Mouse (Mus musculus) A20 (cell line): ENCODE data around the gene Kif18b.
A peak's percentile ranks its signal among the peaks of the same experiment; 100 is the strongest.

Experiments used
- DNase-seq: peaks from one replicate; pipeline ENCODE4 v3.0.0-alpha.2; 2011; ENCODE audit warnings: low read depth, low spot score

Kif18b gene

DNA sequence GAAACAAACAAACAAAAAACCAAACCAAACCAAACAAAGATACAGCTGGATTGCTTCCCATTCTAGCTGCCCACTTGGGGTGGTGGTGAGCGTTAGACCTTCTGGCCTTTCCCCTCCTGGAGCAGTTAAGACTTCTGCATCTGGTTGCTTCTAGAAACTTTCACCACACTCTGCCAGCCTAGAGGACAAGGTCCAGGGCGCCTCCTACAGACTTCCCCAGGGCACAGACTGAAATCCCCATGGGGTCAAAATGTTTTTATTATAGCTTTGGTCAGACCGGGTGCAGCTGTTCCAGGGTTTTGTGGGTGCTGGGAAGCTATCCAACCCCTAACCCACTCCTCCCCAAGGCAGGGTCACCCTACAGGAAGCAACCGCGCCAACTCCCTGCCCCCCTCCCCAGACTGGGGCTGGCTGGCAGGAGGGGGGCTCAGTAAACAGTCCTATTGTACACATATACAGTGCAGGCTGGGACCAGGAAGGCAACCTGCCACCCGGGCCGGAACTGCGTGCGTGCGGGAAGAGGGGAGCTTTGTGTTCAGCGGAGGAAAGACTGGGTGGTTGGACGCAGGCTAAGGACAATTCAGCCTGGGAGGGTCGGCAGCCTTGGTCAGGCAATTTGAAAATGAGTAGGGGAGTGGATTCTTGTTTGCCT, 14.2 kb upstream of the Kif18b start:
- no peak for DNase-seq

DNA sequence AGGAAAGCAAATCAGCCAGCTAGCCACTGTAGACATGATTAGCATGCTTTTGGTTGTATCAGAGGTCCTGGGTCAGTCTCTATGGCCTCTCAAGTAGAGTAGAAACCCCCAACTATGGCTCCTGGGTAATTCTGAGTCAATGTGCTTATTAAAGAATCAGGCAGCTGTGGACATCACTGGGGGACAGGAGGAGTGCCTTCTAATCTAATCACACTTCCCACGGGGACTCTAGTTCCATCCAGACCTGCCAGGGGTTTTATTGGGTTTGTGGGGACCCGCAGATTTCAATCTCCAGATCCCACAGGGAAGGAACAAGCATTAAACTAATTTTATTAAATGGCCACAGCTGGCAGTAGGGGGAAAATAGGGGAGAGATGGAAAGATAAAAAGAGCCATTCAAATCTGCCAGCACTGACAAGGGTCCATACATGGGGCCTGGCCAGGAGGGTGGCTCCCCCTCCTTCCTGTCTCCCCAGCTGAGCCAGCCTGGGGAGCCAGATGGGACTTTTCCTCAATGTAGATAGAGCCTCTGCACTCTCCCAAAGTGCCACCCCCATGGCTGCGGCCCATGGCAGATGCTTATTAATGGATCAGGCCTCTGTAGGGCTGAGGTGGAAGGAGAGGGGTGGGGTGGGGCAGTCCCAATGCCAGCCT, 12.7 kb upstream of the Kif18b start:
- DNase-seq = no peak

DNA sequence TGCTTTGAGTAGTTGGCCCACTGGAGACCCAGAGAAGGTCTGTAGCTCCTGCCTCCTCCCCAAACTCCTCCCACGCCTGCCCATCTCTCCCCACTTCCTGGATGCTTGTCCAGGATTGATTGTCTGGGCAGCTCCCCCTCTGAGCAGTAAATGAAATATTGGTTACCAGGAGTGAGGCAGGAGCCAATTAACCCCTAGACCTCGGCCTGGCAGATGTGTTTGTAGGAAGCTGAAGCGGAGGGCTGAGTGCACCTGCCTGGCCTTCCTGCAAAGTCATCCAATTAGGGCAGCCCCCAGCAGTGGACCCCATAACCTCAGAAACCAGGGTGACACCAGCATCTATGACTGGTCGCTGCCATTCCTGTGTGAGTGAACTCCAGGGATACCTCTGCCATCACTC, 11.3 kb upstream of the Kif18b start:
- no peak for DNase-seq

DNA sequence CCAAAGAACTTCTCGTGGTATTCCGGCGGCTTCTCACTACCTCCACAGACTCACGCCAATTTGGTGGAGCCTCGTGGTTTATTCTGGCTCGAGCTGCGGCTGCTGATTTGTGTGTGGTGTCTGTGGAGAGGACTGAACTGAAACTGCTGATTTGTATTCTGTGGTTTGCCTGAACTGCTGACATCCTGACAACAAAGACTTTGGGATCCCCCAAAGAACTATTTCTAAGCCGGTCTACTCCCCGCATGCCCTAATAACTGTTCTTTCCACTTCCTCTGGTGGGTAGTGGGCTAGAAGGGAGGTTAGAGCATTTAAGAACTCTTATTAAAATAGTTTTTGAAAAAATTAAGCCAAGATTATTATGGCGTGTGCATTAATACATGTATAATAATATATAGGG, 5.7 kb upstream of the Kif18b start:
- DNase-seq = no peak

DNA sequence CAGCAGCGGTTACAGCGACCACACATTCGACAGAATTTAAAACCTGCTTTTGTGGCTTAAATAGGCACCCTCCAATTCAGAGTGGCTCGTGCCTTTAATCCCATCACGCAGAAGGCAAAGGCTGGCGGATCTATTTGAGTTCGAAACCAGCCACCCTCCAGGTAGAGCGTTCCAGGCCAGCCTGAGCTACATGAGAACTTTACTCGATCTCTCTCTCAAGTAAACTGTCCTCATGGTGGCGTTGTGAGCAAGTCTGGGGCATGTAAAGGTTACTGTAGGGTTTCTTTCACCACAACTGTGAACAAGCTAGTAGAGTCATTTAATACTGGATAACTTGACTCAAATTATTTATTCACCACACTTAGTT, 410 bp upstream of the Kif18b start:
- peak; percentile 91 for DNase-seq

DNA sequence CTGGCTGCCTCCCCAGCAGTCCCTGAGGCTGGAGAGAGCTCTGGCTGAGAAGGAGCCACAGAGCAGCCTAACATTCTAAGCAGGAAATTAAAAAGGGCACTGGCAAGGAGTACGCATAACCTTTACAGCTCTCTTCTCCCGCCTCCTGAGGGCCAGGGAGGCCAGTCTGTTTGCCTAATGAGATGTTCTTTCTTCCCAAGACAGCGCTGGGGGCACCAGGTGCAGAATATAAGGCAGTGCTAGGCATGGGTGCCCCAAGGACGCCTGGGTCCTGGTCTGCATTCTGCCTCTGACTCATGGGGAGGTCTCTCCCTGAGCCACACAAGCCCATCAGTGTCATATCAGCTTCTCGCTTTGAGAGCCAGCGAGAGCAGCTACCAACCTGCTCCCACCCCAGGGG, 3.4 kb downstream of the Kif18b start:
- DNase-seq = no peak

DNA sequence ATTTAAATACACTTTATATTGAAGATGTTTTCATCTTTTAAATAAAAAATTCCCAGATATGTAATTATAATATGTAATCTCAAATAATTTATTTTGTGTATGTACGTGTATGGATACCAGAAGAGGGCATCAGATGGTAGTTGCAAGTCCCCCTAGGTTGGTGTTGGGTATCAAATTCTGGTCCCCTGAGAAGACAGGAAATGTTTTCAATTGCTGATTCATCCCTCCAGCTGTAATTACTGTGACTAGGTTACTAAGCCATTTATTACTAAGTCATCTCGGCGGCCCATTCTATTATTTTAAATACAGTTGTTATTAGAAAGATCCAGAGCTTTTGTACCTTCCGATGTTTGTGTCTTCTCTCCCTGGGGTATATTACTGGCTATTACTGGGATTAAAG, 6.8 kb downstream of the Kif18b start:
- no peak for DNase-seq

DNA sequence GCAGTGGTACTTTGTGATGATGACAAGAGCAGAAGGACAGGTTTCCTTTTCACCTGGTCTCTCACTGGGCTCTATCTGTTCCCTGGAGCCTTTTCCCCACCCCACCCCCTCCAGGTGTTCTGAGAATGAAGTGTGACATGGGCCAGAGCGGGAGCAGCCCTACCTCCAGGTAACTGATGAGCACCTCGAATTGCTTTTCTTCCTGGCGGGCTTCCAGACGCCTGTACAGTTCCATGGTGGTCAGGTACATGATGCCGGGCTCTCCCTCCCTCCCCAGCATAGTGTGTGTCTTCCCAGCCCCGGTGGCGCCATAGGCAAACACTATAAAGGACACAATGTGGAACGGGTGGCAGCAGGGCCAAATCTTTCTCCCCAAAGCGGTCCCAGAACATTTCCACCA, 9.5 kb downstream of the Kif18b start:
- DNase-seq = no peak

DNA sequence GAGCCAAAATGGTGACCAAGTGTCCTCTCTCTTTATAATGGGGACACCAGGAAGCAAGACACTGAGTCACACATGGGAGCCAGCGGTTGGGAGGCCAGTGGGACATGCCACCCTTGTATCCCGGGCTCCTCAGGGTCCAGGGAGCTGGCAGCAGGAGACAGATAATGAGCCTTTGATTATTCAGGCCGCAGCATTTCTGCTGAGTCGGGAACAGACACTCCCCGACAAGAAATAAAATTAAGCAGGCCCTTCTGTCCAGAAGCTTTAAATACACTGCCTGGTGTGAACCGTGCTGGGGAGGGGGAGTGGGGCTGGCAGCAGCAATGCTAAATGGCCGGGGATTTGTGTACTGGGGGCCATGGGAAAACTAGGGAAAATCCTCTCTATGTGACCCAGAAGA, 13.5 kb downstream of the Kif18b start:
- DNase-seq = no peak

DNA sequence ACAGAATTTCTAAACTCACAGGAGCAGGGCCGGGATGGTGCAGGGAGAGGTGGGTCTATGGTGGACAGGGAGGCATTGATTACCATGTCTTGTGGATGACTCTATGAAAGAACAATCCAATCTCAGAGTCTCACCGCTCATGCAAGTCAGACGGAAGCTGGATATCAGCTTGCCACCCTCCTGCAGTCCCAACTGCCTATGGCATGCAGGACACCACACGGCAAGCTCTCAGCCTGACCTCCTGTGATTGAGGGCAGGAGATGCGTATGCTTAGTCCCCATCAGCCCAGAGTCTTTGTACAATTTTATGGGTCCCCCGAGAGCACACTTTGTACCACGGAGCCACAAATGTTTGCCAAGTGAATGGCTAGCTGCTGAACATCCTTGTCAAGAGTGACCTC, 21.3 kb downstream of the Kif18b start:
- DNase-seq = peak; percentile 22

DNA sequence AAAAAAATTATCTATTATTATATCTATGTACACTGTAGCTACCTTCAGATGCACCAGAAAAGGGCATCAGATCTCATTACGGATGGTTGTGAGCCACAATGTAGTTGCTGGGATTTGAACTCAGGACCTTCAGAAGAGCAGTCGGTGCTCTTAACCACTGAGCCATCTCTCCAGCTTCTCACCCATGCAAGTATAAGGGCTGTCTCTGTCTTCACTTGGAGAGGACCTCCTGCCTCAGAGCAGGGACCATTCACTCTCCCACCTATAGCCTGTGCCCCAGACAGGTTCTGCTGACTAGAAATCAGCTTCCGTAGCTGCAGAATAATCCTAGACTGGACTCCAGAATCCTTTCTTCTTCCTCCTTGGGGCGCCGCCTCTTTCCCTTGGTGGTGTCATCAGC, 22.8 kb downstream of the Kif18b start:
- DNase-seq = no peak

DNA sequence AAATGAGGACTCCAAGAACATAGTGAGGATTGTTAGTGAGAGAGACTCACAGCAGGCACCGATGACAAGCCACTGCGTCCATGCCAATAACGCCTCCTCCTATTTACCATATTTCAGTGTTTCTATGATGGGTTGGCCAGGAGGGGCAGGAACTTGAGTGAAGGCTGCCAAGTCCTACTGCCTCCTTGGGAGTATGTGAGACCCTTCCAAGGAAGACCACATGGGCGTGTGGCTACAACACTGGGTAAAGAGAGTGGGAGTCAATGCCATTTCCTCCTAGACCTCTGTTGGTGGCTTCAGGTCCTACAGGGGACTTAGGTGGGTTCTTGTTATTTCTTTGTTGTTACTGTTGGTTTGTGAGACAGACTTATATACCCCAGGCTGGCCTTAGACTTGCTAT, 23.7 kb downstream of the Kif18b start:
- DNase-seq = no peak

DNA sequence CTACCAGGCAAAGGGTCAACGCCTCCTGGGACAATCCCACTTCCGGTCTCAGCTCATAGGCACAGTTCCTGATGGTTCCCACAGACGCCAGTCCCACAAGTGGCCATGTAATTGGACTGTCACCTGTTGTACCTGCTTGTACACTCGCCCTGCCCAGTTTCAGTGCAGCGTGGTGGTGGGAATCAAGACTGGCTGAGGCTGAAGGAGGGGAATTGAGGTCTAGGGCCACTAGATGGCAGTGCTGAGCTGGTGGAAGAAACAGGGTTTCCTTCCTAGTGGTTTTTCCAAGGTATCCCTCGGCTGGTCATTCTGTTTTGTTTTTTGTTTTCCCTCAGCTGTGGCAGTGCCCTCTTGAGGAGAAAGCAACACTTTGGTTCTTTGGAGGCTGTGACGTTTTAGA, 24.2 kb downstream of the Kif18b start, which contains the start of gene Gfap:
TSS of gene Gfap (minus strand) at position 150 of the 400 bp plus-strand sequence.
- peak; percentile 58 for DNase-seq

DNA sequence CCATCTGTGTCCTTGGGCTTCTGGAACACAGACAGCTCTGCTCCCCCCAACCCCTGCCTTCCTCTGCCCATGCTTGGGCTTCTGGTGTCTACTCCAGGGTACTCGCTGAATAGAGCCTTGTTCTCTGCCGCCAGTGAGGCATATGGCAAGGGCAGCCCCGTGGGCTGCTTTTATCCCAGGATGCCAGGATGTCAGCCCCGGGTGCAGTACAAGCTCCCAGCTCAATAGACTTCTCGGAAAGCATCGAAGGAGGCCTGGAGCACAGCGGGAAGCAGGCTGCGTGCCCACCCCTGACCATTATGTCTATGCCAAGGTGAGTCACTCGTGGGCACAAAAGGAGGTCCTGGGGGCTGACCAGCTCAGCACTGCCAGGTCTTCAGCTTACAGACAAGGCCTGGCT, 26.5 kb downstream of the Kif18b start:
- no peak for DNase-seq

DNA sequence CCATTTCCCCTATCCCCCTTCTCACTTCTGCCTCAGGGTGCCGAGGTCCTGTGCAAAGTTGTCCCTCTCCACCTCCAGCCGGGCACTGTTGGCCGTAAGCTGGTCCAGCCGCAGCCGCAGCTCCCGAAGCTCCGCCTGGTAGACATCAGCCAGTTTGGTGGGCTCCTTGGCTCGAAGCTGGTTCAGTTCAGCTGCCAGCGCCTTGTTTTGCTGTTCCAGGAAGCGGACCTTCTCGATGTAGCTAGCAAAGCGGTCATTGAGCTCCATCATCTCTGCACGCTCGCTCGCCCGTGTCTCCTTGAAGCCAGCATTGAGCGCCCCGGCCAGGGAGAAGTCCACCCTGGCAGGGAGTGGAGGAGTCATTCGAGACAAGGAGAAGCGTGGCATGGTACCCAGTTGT, 28.3 kb downstream of the Kif18b start:
- DNase-seq = no peak

DNA sequence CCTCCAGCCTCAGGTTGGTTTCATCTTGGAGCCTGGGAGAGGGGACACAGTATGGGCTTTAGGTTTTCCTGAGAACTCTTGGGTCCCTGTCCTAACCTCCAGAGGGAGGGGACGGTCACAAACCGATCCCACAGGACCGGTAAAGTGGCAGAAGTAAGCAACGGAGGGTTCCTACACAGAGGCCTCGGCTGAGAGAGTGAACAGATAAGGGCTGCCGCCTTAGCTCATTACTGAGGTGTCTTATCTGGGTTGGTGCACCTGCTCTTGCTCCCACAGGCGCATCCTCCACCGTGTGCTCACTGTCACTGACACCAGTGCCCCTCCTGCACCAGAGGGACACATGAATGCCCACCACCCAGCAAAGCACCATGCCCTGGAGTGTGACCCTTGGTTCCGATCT, 29.1 kb downstream of the Kif18b start:
- DNase-seq = no peak

DNA sequence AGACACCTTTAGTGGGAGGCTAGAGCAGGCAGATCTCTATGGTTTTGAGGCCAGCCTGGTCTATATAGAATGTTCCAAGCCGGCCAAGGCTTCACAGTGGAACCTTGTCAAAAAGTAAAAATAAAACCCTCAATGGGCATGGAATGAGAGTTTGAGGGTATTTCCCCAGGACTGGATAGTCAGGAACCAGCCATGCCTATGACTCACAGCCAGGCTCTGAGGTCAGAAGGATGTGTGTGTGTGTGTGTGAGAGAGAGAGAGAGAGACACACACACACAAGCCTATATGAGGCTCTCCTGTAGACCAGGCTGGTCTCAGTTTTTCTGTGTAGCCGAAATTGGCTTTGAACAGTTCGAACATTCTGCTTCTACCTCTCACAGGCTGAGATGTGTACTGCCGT, 30.2 kb downstream of the Kif18b start:
- DNase-seq = no peak

DNA sequence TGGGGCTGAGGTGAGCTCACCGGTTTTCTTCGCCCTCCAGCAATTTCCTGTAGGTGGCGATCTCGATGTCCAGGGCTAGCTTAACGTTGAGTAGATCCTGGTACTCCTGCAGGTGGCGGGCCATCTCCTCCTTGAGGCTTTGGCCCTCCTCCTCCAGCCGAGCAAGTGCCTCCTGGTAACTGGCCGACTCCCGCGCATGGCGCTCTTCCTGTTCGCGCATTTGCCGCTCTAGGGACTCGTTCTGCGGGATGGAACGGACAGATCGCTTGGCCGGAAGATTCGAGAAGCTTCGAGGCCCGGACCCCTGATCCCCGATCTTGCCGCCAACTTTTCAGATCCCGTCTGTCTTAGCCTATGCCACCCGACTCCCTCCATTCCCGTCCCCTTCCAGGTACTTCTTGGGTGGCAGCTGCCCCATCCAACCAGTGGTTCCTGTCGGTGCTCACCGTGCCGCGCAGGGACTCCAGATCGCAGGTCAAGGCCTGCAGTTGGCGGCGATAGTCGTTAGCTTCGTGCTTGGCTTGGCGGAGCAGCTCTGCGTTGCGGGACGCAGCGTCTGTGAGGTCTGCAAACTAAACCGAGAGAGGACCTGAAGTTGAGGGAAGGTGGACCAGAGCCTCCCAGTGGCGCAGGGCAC, 31.8 kb downstream of the Kif18b start:
- DNase-seq = peak; percentile 62

DNA sequence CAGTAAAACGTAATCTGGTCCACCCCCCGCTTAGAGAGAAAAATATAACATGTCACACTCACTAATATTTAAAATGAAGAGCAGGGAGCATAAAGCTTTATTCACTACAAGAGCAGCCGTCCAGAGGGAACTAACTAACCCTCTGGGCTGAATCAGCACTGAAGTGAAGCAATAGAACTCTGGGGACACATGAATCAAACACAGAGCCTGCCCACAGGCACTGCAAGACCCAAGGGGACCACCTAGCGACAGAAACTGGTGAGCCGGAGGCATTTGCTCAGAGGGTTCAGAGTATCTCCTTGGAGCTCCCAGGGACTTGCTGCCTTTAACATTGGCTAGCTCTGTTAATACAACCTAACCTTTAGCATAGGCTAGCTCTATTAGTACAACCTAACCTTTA, 34.8 kb downstream of the Kif18b start:
- no peak for DNase-seq

DNA sequence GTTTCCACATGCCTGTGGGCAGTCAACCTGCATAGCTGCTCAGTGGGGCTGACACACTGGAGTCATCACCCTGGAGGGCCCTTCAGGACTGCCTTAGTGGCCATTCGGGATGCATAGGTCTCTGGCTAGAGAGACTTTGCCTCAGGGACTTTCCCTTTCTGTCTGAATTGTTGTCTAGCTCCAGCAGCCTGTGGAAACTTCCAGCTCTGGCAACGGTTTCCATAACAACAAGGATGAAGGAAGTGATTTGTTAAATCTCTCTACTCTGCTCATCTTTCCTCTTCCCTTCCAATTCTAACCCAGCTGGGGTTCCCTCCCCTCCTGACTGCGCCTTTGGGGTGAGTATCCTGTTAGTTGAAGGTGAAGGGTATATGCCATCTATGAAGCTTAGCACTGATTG, 36.8 kb downstream of the Kif18b start:
- DNase-seq = no peak

DNA sequence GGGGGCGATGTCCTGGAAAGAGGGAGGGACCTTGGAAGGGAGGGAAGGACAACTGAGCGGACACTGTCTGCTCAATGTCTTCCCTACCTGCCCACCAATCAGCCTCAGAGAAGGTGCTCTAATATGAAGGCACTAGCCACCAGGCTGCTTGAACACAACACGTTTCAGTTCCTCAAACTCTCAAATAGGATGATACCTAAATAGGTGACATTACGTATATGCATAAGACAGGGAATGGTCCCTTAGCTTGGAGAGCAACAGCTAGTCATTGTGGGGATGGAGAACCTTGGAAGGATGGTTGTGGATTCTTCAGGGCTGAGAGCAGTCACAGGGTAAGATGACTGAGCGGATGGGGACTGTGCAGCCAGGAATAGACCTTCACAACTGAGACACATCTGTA, 37.5 kb downstream of the Kif18b start:
- DNase-seq = peak; percentile 47

DNA sequence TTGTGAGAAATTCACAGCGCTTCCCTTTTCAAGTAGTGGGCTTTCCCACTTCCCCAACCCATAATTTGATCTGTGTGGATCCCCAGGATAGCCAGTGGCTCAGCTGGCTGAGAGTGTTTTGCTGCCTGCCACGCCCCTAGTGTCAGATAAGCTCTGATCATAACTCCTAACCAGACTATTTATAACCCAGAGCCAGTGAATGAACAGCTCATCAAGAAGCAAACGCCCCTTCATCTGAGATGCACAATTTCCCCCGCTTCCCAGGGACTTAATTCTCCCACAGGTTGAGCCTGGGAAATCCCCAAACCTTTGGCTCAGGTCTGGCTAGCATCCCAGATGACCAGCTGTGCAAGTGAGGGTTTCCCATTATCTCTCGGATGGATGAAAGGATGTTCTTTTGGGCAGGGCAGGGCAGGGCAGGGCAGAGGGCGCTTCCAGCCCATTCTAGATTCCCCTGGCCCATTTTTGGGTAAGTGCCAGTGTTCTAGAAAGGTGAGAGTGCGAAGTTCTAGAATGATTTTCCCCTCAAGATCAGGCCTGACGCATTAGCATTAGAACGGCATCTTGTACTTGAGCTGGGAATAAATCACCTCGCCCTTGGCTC, 40.2 kb downstream of the Kif18b start, which contains the start of gene Fam187a:
TSS of gene Fam187a (plus strand) at position 554 of the 604 bp plus-strand sequence.
- no peak for DNase-seq
